Mouse (Mus musculus) E14TG2a.4 (cell line): ENCODE measurements around the gene Fam208b.

Experiments
- CTCF ChIP-seq: conservative IDR thresholded peaks from 2 replicates; pipeline ENCODE4 v1.5.1; 2014; ENCODE audit warnings: low read length
- NANOG ChIP-seq: IDR thresholded peaks from 2 replicates; pipeline ENCODE4 v1.6.1; 2014; ENCODE audit warnings: borderline replicate concordance, low read length, mixed read lengths
- POU5F1 ChIP-seq: IDR thresholded peaks from 2 replicates; pipeline ENCODE4 v1.6.1; 2014; ENCODE audit warnings: low read length, borderline replicate concordance

DNA sequence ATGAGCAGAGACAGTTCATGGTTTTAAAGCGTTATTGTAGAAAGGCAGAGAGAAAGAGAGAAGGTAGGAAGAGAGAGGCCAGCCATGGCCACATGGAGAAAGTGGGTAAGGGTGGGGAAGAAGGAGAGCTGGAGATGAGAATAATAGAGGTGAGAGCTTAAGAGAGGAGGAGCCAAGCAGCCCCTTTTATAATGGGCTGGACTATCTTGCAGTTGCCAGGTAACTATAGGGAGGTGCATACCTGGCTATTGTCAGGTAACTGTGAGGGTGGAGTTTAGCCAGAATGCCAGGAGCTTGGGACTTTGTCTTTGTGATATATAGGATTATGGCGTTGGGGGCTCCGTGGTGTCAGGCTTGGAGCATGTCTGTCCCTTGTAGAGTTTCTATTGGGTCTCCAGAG is 16.2 kb upstream of the Fam208b start:
- TF ChIP-seq CTCF, result no peak
- TF ChIP-seq NANOG, result no peak
- no peak for TF ChIP-seq POU5F1
